Mouse (Mus musculus) cerebellum, adult 18-20 months (tissue): ENCODE measurements around the gene Onecut3.

Experiments
- DNase-seq, 2 experiments: peaks; one replicate each; pipeline ENCODE4 v3.0.0; 2021

Gene Onecut3

DNA sequence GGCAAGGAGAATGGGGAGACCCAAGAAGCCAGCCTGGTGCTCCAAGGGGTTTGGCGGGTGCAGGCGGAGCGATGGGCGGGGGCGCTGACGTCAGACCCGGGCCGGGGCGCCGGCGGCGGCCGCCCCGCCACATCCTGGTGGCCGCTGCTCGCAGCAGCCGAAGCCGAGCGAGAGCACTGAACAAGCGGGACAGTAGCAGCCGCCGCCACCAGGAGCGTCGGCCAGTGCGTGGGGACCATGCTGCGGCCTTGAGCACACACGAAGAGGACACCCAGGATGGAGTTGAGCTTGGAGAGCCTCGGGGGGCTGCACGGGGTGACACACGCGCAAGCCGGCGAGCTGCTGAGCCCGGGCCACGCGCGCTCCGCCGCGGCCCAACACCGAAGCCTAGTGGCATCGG lies at the start of gene Onecut3:
TSS of gene Onecut3 (plus strand) at position 104 of the 400 bp plus-strand sequence.
- DNase-seq = no peak

DNA sequence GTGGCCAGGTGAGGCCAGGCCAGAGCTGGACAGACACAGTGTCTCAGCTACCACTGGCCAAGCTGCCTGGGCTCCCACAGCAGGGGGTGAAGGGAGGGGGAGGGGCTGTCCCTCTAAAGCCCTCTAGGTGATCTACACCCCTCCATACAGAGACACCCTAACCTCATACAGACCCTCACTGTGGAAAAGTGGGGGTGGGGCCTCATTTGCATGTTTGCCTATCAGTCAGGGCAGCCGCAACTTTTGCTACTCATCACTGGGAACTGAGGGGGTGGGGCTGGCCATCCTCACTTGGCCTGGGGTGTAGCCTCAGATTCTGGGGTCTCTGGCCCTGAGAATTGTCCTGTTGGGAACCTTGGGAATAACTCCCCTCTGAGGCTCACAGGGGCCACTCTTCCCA lies 49.6 kb upstream of the Onecut3 start:
- DNase-seq = no peak

DNA sequence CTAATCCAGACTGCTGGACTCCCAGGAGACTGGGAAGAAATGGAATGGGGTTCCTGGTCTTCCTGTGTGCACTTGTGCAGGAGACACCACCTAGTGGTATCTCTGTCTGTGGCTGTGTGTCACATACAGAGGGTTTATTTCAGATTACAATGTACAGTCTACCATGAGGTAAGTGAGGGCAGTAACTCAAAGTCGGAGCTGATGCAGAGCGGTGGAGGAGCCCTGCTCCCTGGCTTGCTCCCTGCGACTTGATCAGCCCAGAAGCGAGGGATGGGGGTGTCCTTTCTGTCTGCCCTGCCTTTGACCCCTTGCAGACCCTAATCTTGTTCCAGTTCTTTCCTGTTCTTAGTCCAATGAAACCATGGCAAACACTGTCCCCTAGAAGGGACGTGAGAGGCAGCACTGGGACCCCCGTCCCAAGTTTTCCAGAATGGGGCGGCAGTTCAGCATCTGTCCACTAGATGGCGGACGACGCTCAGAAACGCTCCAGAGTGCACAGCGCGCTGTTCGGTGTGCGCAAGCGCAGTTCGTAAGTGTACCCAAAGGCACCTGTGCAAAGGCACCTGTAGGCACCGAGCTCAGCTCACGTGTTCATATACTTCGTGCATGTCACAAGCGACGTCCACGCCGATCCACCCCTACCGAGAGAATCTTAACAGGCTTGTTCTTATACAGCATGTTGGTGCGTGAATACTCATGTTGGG lies 48.6 kb upstream of the Onecut3 start:
- peak; percentile 86 to 88 for DNase-seq

DNA sequence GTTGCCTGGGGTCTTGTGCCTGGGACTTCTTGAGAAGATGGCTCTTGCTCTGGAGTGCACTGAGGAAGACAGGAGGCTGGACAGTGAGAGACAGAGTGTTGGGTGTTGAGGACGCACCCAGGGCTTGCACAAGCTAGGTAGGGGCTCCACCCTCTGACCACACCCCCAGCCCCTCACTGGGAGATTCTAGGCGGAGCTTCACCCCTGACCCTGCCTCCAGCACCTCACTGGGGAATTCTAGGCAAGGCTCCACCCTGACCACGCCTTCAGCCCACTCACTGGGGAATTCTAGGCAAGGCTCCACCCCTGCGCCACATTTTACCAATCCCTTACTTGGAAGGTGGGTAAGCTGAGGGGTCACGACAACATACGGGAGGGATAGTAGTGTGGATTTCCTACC lies 44.0 kb upstream of the Onecut3 start:
- DNase-seq = no peak

DNA sequence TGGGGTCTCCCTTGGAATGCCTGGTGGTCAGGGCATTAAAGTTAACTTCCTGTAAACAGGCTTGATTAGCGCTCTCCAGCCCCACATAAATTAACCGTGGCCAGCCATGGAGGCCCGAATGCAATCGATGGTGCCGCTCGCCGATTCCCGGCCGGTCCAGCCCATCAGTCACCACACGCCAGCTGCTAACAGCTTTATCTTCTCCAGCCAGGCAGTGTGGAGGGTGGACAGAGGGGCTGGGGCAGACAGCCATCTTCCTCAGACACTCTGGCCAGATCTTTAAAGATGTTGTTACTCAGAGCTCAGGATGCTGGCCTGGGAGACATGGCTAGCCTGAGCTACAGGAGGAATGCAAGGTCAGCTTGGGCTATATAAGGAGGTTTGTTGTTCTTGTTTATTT lies 41.0 kb upstream of the Onecut3 start:
- no peak for DNase-seq

DNA sequence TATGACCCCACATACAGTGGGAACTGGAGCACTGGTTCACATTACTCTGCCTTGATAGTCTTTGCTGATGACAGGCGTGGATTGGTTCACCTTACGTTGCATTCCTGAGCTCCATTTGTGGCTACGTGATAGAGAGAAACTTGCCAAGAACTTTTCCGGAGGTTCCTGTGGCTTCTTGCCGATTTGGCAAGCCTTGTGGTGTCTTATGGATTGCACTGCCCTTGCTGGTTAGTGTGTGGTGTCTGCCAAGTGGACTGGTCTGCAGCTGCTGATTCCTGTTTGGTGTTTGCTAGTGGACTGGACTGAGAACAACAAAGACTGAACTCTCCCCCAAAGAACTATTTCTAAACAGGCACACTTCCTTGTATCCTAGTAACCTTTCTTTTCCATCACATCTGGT lies 39.9 kb upstream of the Onecut3 start:
- no peak for DNase-seq

DNA sequence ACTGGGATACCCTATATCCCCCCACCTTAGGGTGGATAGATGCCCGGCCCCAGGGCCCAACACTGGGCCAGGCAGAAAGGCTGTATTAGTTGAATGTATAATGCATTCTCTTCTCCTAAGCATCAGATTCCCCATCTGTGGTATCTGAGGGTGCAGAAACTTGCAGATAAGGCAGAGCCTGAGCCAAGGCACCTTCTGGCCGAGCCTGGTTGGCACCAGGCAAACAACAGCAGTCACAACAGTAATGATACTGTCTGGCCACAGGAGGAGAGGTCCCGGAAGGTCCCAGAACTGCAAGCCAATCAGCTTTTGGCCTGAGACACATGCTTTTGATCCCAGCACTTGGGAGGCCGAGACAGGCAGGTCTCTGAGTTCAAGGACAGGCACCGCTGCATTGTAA lies 38.9 kb upstream of the Onecut3 start:
- DNase-seq = no peak

DNA sequence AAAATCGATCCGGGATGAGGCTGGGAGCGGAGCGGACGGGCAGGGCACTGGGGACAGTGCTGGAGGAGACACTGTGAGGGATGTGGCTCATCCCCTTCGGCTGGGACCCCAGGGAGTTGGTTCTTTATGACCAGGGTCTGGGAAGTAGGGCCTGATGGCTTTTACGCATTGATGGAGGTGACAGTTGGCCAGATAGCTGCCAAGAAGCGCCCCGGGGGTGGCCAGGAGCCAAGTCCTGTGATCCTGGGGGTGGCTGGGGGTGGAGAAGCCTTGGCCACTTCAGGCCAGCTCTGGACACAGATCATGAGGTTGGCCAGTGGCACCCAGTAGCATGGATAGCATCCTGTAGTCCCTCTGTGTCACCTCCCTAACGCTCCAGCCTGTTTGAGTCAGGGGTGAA lies 35.4 kb upstream of the Onecut3 start:
- no peak for DNase-seq

DNA sequence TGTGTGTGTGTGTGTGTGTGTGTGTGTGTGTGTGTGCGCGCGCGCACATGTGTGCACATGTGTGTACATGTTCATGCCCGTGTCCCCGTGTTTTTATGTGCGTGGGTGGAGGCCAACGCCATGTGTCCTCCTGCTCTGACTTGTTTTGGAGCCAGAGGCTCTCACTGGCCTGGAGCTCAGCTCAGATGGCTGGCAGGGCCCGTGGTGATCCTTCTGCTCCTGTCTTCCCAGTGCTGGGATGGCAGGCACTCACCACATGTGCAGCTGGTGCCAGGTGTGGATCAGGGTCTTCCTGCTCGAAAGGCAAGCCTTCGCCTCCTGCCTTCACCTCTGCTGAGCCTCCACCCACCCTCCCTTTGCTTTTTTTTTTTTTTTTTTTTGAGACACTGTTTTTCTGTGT lies 35.0 kb upstream of the Onecut3 start:
- no peak for DNase-seq

DNA sequence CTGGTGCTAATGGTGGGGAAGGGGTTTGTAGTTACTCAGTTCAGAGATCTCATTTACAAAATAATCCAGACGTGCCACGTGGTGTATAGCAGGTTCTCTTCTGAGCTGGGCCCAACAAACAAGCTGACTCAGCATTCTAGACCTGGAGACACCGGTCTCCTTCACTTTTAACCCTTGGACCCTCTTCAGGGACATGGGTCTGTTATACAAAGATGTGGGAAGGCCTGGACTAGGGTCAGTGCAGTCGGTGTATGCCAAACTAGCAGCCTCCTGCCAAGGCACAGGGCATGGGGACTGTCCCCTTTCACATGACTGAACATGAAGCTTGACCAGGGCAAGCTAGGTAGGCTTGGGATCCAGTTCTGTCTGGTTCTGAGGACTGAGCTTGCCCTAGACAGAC lies 34.3 kb upstream of the Onecut3 start:
- no peak for DNase-seq

DNA sequence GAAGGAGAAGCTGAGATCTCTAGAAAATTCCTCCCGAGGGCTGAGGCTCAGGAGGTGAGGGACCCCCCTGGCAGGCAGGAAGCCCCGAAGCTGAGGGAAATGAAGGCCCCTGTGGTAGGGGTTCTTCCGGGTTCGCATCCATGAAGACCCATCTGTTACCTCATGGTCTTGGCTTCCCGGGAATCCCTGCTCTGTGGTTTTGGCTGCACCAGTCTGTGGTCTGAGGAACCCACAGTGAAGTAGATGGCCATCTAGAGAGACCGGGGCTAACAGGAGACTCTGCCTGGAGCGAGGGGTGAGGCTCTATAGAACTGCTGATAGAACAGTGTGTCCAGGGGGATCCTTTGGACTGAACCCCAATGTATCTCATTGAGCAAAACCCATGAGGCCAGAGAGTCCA lies 33.3 kb upstream of the Onecut3 start:
- no peak for DNase-seq

DNA sequence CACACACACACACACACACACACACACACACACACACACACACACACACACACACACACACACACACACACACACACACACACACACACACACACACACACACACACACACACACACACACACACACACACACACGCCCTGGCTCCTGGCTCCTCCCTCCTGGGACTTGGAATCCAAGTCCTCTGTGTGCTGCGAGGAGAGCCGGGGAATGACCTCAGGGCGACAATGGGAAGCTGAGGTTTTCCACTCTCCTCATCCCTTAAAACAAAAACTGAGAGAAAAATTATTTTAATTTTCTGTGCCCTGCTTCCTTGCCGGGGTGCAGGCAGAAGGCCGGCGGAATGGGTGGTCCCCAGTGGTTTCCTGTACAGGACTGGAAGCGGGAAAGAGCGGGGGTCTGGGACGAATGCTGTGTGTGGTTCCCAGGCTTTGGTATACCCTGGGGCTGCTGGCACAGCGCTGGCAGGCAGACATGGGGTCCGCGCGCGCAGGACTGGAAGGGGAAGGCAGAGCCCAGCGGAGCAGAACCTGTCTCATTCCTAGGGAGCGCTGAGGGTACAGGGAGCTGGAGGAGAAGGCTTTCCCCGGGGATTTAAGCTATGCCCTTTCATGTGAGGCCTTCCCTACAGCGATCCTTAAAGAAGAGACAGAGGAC lies 30.1 kb upstream of the Onecut3 start:
- DNase-seq = no peak

DNA sequence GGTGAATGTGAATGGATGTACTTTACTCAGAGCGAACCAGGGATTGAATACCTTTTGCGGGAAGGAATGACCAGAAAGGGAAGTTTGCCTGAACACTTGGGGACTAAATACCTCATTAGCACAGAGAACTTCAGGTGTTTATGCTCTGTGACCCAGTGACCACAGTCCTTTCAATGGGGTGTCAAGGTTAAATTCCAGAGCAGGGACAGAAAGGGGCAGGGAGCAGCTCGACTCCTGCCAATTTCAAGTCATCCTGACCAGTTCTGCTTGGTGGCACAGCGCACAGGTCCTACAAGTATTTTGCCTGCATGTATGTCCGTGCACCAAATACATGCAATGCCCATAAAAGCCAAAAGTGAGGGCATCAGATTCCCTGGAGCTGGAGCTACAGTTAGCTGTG lies 29.6 kb upstream of the Onecut3 start:
- DNase-seq = no peak

DNA sequence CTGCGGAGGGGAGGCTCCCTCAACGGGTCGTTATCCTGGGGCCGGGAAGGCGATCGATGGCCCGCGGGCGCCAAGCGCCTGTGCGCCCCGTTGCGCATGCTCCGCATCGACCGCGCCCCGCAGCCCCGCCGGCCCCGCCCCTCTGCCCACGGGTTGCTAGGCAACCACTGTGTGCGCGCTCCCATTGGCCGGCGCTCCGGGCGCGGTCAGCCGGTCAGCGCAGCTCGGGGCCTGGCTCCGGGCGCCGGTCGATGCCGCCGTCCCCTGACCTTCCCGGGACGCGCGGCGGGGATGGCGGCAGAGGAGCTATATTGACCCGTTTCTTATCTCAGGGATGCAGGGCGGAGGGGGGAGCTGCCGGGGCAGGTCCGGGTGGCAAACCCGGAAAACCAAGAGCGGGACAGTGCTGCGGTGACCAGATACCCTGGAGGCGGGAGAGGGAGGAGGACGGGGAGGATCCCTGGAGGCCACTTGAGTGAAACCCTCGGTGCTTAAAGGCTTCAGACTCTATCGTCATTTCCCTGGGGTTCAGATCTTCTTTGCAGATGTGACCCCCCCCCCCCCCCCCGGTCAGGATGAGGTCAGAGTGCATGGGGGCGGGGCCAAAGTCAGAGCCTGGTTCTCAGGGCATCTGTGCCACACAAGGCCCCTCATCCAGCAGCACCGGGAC lies 19.2 kb upstream of the Onecut3 start:
- DNase-seq = peak; percentile 91 to 96

DNA sequence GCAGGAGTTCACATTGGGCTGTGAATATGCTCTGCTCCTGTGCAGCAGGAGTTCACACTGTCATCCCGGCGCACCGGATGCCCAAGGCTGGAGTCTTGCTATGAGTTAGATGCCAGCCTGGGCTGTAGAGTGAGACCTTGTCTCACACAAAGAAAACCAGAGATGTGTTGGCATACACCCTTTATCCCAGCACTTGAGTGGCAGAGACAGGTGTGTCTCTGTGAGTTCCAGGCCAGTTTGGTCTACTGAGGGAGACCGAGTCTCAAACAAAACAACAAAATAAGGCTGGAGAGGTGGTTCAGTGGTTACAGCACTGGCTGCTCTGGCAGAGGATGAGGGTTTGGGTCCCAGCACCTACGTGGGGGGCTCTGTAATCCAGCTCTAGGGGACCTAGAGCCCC lies 16.1 kb upstream of the Onecut3 start:
- DNase-seq = no peak

DNA sequence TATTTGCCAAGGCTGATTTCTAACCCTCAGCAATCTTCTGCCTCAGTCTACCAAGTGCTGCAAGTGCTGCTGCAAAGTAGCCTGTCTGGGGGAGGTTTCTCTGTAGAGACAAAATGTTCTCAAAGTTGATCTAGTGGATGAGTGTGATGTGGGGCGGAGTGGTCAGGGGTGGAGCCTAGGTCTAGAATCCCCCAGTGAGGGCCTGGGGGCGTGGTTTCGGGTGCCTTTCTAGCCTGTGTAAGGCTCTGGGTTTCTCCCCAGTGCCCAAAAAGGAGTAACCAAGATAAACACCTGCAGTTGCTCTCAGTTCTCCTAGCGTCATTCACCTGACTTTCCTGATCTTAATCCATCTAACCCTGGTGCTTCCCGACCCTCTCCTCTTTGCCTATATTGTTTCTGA lies 13.6 kb upstream of the Onecut3 start:
- no peak for DNase-seq

DNA sequence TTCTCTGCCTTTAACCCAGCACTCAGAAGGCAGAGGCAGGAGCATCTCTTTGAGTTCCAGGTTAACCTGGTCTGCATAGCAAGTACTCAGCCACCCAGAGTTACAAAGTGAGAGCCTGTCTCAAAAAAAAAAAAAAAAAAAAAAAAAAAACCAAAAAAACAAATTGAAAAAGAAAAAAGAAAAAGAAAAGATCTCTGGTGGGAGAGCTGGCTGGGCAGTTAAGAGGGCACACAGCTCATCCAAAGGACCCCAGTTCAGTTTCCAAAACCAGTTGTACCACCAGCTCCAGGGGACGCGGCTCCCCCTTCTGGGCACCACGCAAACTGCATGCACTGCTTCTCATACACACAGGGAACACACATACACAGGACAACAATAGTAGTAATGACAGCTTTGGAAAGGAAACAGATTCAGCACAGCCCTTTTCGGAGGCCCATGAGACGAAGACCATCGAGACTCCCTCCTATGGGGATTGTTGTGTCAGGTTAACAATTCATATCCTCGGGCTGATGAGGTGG lies 7.7 kb upstream of the Onecut3 start:
- no peak for DNase-seq

DNA sequence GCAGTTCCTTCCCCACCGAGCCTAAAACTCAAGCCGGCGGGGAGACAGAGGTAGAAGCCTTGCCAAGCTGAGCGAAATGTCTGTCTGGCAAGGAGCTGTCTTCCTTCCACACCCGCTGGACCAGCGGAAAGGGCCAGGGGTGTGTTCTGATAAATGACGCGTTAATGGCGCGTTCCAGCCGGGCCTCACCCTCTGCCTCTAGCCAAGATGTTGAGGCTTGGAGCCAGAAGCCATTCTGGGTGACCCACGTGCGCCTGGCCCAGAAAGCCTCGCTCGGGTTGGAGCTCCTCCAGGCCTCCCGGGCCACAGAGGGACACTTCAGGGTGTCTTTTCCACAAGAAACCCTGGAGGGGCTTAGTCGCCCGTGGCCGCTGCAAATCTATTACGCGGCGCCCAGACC lies 4.6 kb upstream of the Onecut3 start:
- no peak for DNase-seq

DNA sequence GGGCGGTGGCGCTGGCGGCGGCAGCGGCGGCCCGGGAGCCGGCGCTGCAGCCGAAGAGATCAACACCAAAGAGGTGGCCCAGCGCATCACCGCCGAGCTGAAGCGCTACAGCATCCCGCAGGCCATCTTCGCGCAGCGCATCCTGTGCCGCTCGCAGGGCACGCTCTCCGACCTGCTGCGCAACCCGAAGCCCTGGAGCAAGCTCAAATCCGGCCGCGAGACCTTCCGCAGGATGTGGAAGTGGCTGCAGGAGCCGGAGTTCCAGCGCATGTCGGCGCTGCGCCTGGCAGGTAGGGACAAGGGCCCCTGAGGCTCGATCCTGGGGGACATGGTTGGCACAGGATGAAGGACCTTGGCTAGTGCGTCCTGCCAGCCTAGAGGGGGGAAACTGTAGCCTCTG lies 1.3 kb downstream of the Onecut3 start:
- DNase-seq = no peak

DNA sequence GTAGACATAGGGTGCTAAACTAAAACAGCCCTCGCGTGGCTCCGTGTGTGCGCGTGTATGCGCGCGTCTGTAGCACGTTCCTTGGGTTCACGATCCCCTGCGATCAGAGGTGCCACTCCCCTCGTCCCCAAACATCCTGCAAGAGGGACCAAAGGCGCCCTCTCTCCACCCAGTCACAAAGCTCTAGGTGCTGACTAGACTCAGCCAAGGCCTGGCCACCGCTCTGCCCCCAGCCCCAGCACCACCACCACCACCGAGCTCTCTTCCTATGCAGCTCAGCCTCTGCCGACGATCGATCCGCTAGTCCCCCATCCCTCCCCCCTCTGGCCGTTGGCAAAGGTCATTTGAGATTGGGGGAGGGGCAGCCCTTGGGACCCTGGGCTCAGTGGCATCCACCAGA lies 1.8 kb downstream of the Onecut3 start:
- DNase-seq = no peak

DNA sequence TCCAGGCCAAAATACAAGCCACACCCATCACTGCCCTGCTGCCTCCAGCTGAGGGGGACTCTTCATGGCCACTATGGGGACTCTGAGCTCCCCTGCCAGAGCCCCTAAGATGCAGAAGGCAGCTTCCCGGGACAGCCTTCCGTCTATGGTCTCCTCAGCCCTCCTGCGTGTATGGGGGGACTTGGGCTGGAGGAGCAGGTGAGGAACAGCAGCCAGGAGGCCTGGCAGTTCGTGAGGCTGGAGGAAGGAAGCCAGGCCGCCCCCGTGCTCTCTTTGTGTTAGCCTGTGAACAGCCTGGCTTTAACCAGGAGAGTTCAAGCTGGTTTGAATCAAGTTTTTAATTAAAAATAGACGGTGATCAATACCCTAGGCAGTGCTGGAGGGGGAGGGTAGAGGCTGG lies 7.7 kb downstream of the Onecut3 start:
- no peak for DNase-seq

DNA sequence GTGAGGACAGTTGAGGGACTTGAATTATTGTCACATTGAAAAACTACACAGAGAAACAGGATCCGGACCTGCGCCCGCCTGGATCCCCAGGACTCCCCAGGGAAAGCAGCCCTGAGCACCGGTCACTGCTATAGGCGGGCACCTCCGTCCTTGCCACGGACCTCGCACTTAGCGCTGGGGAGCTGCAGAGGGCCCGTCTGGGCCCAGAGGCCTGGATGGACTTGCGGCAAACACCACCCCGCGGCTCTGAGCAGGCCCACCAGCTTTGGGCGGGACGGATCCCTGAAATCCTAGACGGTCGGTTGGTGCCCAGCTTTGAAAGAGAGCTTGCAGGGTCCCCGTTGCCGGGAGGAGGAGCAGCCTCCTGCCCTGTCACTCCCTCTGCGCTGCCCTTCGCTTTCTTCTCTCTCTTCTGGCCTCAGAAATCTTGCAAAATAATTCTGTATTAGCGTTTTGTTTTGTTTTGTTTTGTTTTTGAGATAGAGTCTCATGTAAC lies 8.2 kb downstream of the Onecut3 start:
- no peak for DNase-seq

DNA sequence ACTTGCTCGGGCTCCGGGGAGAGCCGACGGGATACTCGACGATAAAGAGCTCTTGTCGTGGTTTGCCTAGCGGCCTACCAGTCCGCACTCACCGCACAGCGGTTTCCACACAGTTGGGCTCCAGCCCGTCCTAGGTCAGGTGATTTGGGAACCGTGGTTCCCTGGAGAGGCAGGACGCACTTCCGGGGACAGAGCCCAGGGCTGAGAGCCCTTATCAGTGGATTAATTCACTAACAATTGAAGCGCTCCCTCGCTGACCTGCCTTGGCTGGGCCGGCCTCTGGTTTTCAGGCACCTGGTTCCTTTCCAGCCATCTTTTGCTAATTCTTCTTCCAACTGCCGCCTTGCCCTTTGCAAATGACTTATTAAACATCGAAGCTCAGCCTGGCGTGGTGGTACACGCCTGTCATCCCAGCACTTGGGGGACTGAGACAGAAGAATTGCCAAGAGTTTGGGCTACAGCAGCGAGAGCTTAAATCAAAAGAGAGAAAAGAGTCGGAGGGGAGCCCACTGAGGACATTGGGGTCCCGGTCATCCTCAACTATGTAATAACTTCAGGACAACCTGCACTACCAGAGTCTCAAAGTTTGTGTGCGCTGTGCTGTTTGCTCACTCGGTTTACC lies 9.1 kb downstream of the Onecut3 start:
- DNase-seq = no peak

DNA sequence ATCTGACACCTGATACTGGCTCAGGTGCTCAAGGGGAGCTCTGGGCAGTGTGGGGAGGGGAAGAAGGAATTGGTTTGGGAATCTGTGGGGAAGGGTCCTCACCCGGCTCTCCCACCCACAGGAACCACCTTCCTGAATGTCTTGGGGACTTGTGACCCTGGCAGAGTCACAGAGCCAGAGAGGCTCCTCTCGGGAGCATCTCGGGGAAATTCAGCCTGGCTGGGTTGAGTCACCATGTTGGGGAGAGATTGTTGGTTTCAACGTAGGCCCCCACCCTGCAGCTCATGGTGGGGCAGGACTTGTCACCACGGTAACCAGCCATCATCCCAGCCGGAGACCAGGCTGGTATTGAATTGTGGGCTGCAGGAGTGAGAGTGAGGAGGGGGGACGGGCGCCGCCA lies 10.1 kb downstream of the Onecut3 start:
- no peak for DNase-seq
